Mouse (Mus musculus): ENCODE results near the gene Tada2b. TPM values are rescaled to one million over a fixed set of nuclear protein-coding genes. Genes with fewer than 3 reads are reported as not detected.
A peak's percentile ranks its signal among the peaks of the same experiment; 100 is the strongest.

Tada2b gene
- total and polyA plus RNA-seq, 3 experiments = 9.6 to 24.9 TPM; not detected in 1

GRCm38 (mm10) chr5:36477486-36477885 is 6.6 kb downstream of the Tada2b start:
- H3K9ac ChIP-seq (ENCODE audit: control insufficient read depth, low read depth, low read length, poor library complexity, severe bottlenecking) = no peak overlapping the region
- H3K4me1 ChIP-seq (ENCODE audit: control insufficient read depth in 1 of 2, insufficient read depth in 2 of 2, low read length in 2 of 2) = peaks cover 11 to 16% of the 10 kb centered on the region in 2 experiments
- H3K79me2 ChIP-seq (ENCODE audit: control insufficient read depth, insufficient read depth, low read length, poor library complexity) = peaks cover 44% of the 10 kb centered on the region
- no peak for DNase-seq (ENCODE audit: low read depth, low spot score)
- no peak overlapping the region for H3K27ac ChIP-seq (ENCODE audit: control insufficient read depth, low read depth, low read length)
- TF ChIP-seq ETS1 (IDR thresholded peaks at IDR 0.05; ENCODE audit: low read depth, low read length) (no peak), GATA1 (IDR thresholded peaks at IDR 0.05; ENCODE audit: low read depth, low read length) (no peak), SIN3A (IDR thresholded peaks at IDR 0.05; ENCODE audit: low read length) (no peak), ZMIZ1 (IDR thresholded peaks at IDR 0.05; ENCODE audit: low read depth, low read length) (no peak), POLR2AphosphoS2 (IDR thresholded peaks at IDR 0.05; ENCODE audit: low read length) (no peak), MEF2A (IDR thresholded peaks at IDR 0.05; ENCODE audit: extremely low read depth, insufficient replicate concordance, low read depth, low read length, poor library complexity, severe bottlenecking) (no peak), TCF12 (IDR thresholded peaks at IDR 0.05; ENCODE audit: low read depth, low read length) (no peak), E2F4 (IDR thresholded peaks at IDR 0.05; ENCODE audit: borderline replicate concordance, low read depth, low read length) (no peak), CHD2 (IDR thresholded peaks at IDR 0.05; ENCODE audit: low read length) (no peak), TAL1 (IDR thresholded peaks at IDR 0.05; ENCODE audit: low read length) (no peak), USF2 (IDR thresholded peaks at IDR 0.05; ENCODE audit: borderline replicate concordance in 1 of 2, insufficient read depth in 1 of 2, low read depth in 1 of 2, low read length in 2 of 2) (no peak), UBTF (IDR thresholded peaks at IDR 0.05; ENCODE audit: borderline replicate concordance, insufficient read depth, low read depth, low read length) (no peak), USF1 (IDR thresholded peaks at IDR 0.05; ENCODE audit: low read depth, low read length) (no peak), CHD1 (IDR thresholded peaks at IDR 0.05; ENCODE audit: low read depth, low read length) (no peak), MAX (IDR thresholded peaks at IDR 0.05; ENCODE audit: low read length) (no peak), SMC3 (IDR thresholded peaks at IDR 0.05; ENCODE audit: low read depth, low read length) (no peak), MAFK (IDR thresholded peaks at IDR 0.05; ENCODE audit: borderline replicate concordance, low read depth, low read length) (no peak)
- peaks cover 12 to 17% of the 10 kb centered on the region in 2 experiments for H3K36me3 ChIP-seq (ENCODE audit: control insufficient read depth in 1 of 2, insufficient read depth in 2 of 2, low read length in 2 of 2)
- H3K27me3 ChIP-seq (ENCODE audit: control insufficient read depth in 1 of 2, insufficient read depth in 2 of 2, low read length in 2 of 2) = no peaks in the 10 kb centered on the region
- H3K9me3 ChIP-seq (replicated peaks; ENCODE audit: insufficient read depth, low read length) = no peaks in the 10 kb centered on the region
- no peak overlapping the region for H3K4me3 ChIP-seq (ENCODE audit: control insufficient read depth in 1 of 2, insufficient read depth in 1 of 2, low read depth in 2 of 2, low read length in 2 of 2)

GRCm38 (mm10) chr5:36474283-36474682 is 9.8 kb downstream of the Tada2b start:
- no peak overlapping the region for H3K9ac ChIP-seq (ENCODE audit: control insufficient read depth, low read depth, low read length, poor library complexity, severe bottlenecking)
- H3K36me3 ChIP-seq (ENCODE audit: control insufficient read depth in 1 of 2, insufficient read depth in 2 of 2, low read length in 2 of 2) = peaks cover 0 to 29% of the 10 kb centered on the region in 2 experiments; a peak in 2 of 4 replicates
- peak; percentile 88 for DNase-seq (ENCODE audit: low read depth, low spot score)
- peaks cover 13% of the 10 kb centered on the region; the same call in 1 of the 2 replicates for H3K79me2 ChIP-seq (ENCODE audit: control insufficient read depth, insufficient read depth, low read length, poor library complexity)
- H3K4me1 ChIP-seq (ENCODE audit: control insufficient read depth in 1 of 2, insufficient read depth in 2 of 2, low read length in 2 of 2) = no peaks in the 10 kb centered on the region
- H3K9me3 ChIP-seq (replicated peaks; ENCODE audit: insufficient read depth, low read length) = no peaks in the 10 kb centered on the region
- H3K27me3 ChIP-seq (ENCODE audit: control insufficient read depth in 1 of 2, insufficient read depth in 2 of 2, low read length in 2 of 2) = no peaks in the 10 kb centered on the region
- H3K4me3 ChIP-seq (ENCODE audit: control insufficient read depth in 1 of 2, insufficient read depth in 1 of 2, low read depth in 2 of 2, low read length in 2 of 2) = no peak overlapping the region
- no peak overlapping the region for H3K27ac ChIP-seq (ENCODE audit: control insufficient read depth, low read depth, low read length)
- TF ChIP-seq CTCF (IDR thresholded peaks at IDR 0.05 in 2 of 3, conservative IDR thresholded peaks at IDR 0.05 in 1 of 3; ENCODE audit: control insufficient read depth in 1 of 3, insufficient read depth in 1 of 3, low read depth in 2 of 3, low read length in 3 of 3, poor library complexity in 1 of 3, severe bottlenecking in 1 of 3) (peak; percentile 87 to 94 (median 89)), ZC3H11A (IDR thresholded peaks at IDR 0.05; ENCODE audit: low read depth, low read length) (peak; percentile 59), ELF1 (IDR thresholded peaks at IDR 0.05; ENCODE audit: low read depth, low read length) (no peak), POLR2A (IDR thresholded peaks at IDR 0.05; ENCODE audit: control insufficient read depth in 1 of 2, insufficient read depth in 1 of 2, low read depth in 1 of 2, low read length in 2 of 2, poor library complexity in 1 of 2) (peak in 1 of 2 experiments; percentile 48; a peak in 1 of 4 replicates), RAD21 (IDR thresholded peaks at IDR 0.05; ENCODE audit: low read depth, low read length) (peak; percentile 67), HCFC1 (IDR thresholded peaks at IDR 0.05; ENCODE audit: low read depth, low read length) (peak; percentile 21; the same call in 1 of the 2 replicates), SIN3A (IDR thresholded peaks at IDR 0.05; ENCODE audit: low read length) (peak; percentile 37; the same call in 1 of the 2 replicates), GATA1 (IDR thresholded peaks at IDR 0.05; ENCODE audit: low read depth, low read length) (no peak), TAL1 (IDR thresholded peaks at IDR 0.05; ENCODE audit: low read length) (no peak), SMC3 (IDR thresholded peaks at IDR 0.05; ENCODE audit: low read depth, low read length) (peak; percentile 88)

Measured in MEL (cell line).